Mouse (Mus musculus) T-helper 17 cell (primary cell): ENCODE data around the gene Nle1.
"Not testable (repeated sequence)": the region's sequence is repeated elsewhere in the genome, so short reads cannot be mapped to it uniquely, and the experiment has no call there.

Experiments
- in situ Hi-C, 2 experiments: fragments of 300-600 bp; cut with MboI, MseI; formaldehyde crosslinking; loops; 1 replicate in 1 of 2; 2 replicates in 1 of 2; pipeline ENCODE4 v1.15.1; 2025; ENCODE audit warnings: high pct_unique_total_duplicates in 2 of 2

Nle1 gene

GRCm38 (mm10) chr11:82907651-82908607, at the start of gene Nle1:
Gene Nle1 (minus strand): TSS chr11:82908411.
- in situ Hi-C loops = no loop called here

DNA sequence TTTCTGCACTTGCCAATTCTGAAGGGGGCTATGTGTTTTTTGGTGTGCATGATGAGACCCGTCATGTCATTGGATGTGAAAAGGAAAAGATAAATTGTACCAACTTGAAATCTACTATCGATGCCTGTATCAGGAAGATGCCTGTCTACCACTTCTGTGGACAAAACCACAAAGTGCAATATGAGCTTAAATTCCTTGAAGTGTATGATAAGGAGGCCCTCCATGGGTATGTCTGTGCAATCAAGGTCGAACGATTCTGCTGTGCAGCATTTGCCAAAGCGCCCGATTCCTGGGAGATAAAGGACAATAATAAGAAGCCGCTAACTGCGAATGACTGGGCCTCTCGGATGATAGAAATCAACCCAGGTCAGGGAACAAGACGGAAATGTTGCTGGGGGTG, 48.7 kb upstream of the Nle1 start:
- in situ Hi-C loops = no loop called here

DNA sequence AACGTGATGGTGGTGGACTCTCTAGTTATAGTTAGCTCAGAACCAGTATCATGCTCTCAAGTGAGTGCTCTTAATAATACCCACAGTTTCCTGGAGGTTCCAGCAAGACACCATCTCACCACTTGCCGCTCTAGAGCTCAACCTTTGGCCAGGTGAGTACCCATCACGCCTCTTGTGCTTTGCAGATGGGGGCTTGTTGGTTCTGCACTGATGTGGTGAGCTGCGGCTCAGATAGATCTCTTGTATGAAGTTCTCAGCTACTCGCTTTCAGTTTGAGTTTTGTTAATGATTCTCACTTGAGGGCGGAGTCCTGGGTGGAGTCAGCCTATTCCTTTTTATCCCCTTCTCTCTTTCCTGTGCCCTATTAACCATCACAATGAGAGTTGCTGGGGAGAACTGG, 46.4 kb upstream of the Nle1 start:
- in situ Hi-C loops = no loop called here

DNA sequence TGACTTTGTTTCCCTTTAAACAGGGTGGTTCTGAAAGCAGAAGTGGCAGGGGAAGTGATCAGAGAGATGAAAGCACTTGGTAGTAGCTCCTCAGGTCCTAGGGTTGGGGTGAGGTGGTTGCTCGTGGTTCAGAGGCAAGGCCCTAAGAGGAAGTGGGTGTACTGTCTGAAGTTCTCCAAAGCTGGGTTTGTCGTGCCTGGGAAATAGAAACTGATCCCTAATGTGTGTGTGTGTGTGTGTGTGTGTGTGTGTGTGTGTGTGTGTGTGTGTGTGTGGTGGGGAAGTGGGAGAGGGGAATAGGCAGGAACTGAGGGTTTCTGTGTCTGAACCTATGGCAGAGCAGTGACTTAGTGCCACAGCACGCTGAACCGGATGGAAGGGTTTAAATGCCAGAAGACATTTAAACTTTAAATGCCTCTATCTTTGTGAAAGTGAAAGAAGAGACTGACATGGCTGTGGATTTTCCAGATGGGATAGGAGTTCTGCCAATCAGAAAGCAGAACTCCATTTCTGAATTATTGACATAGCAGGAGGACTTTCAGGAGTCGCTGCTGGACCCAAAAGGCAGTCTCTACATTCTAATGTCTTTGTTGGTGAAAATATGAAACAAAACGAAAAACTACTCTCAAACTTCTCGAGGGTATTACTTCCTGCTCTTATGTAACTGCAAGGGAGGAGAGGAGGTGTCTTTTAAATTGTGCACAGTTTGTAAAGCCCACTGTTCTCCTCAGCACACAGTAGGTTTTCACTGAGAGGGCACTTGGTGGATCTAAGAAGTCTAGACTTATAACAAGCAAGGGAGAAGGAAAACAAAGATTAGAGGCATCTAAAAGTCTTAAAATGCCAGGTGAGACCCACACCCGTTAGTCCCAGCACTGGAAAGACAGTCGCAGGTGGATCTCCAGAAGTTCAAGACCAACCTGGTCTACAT, 44.7 kb upstream of the Nle1 start:
- in situ Hi-C loops = no loop called here

GRCm38 (mm10) chr11:82951865-82952611, 43.8 kb upstream of the Nle1 start:
- in situ Hi-C loops = no loop called here

GRCm38 (mm10) chr11:82950736-82951481, 42.7 kb upstream of the Nle1 start, which contains the start of gene Slfn5:
Gene Slfn5 (plus strand): TSS chr11:82951349.
- in situ Hi-C loops = no loop called here

GRCm38 (mm10) chr11:82949036-82949435, 40.8 kb upstream of the Nle1 start:
- in situ Hi-C loops = no loop called here

GRCm38 (mm10) chr11:82947457-82947856, 39.2 kb upstream of the Nle1 start:
- in situ Hi-C loops = no loop called here

- in situ Hi-C loops = no loop called here
These were observed 37.4 kb upstream of the Nle1 start for GRCm38 (mm10) chr11:82945636-82946035.

DNA sequence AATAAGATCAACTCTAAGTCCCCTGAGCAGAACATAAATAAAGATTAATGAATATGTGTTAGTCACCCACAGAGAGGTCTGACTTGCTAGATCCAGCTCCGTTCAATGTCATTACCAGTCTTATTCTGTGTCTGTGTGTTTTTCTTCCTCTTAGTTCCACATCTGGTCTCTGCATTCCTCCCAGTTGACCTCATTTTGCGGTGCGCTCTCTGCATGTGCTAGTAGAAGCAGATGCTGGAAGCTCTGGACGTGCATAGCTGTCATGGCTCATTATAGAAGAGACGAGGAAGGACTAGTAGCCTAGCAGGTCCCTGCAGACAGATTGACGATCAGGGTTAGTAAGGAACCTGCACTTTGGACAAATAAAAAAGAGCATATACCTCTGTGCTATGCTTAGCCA, 35.1 kb upstream of the Nle1 start:
- in situ Hi-C loops = no loop called here

DNA sequence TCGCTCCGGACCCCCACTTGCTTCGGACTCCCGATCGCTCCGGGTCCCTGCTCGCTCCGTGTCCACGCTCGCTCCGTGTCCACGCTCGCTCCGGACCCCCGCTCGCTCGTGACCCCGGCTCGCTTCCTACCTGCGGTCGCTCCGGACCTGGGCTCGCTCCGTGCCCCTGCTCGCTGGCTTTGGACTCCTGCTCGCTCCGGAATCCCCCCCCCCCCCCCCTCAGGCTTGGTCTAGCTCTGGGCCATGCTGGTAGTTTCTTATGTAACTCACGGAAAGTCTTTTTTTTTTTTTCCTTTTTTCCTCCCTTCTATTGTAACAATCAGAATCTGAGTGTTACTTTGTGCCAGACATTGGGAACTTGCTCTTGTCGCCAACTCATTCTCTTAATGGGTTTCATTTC, 25.0 kb upstream of the Nle1 start:
- in situ Hi-C loops = no loop called here

DNA sequence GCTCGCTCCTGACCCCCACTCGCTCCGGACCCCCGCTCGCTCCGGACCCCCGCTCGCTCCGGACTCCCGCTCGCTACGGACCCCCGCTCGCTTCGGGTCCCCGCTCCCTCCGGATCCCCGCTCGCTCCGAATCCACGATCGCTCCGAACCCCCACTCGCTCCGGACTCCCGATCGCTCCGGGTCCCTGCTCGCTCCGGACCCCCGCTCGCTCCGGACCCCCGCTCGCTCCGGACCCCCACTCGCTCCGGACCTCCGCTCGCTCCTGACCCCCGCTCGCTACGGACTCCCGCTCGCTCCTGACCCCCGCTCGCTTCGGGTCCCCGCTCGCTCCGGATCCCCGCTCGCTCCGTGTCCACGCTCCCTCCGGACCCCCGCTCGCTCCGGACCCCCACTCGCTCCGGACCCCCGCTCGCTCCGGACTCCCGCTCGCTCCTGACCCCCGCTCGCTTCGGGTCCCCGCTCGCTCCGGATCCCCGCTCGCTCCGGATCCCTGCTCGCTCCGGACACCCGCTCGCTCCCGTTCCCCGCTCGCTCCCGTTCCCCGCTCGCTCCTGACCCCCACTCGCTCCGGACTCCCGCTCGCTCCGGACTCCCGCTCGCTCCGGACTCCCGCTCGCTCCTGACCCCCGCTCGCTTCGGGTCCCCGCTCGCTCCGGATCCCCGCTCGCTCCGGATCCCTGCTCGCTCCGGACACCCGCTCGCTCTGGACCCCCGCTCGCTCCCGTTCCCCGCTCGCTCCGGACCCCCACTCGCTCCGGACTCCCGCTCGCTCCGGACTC, 23.6 kb upstream of the Nle1 start:
- in situ Hi-C loops = not testable (repeated sequence)

DNA sequence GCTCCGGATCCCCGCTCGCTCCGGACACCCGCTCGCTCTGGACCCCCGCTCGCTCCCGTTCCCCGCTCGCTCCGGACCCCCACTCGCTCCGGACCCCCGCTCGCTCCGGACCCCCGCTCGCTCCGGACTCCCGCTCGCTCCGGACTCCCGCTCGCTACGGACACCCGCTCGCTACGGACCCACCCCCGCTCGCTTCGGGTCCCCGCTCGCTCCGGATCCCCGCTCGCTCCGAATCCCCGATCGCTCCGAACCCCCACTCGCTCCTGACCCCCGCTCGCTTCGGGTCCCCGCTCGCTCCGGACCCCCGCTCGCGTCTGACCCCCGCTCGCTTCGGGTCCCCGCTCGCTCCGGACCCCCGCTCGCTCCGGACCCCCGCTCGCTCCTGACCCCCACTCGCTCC, 22.9 kb upstream of the Nle1 start:
- in situ Hi-C loops = not testable (repeated sequence)

DNA sequence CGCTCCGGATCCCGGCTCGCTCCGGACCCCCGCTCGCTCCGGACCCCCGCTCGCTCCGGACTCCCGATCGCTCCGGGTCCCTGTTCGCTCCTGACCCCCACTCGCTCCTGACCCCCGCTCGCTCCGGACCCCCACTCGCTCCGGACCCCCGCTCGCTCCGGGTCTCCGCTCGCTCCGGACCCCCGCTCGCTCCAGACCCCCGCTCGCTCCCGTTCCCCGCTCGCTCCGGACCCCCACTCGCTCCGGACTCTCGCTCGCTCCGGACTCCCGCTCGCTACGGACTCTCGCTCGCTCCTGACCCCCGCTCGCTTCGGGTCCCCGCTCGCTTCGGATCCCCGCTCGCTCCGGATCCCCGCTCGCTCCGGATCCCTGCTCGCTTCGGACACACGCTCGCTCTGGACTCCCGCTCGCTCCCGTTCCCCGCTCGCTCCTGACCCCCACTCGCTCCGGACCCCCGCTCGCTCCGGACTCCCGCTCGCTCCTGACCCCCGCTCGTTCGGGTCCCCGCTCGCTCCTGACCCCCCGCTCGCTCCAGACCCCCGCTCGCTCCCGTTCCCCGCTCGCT, 22.3 kb upstream of the Nle1 start:
- in situ Hi-C loops = not testable (repeated sequence)

DNA sequence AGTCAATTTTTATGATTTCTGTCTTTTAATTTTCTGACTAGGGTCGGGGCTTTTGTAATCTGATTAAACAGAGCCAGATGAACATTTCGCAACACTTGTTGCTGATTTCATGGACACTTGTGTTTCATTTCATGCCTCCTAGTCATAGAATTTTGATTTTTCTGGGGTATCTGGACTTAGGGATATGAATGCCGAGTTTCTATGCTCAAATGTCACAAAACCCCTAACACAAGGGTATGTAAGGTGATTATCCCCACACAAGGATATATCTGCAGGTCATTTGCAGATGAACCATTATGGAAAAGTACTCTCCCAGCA, 21.4 kb upstream of the Nle1 start:
- in situ Hi-C loops = loop anchor here in 1 of 2 experiments (10.0 kb wide), 1 partner anchor 495 kb away; the partner anchor contains the start of gene Gas2l2

DNA sequence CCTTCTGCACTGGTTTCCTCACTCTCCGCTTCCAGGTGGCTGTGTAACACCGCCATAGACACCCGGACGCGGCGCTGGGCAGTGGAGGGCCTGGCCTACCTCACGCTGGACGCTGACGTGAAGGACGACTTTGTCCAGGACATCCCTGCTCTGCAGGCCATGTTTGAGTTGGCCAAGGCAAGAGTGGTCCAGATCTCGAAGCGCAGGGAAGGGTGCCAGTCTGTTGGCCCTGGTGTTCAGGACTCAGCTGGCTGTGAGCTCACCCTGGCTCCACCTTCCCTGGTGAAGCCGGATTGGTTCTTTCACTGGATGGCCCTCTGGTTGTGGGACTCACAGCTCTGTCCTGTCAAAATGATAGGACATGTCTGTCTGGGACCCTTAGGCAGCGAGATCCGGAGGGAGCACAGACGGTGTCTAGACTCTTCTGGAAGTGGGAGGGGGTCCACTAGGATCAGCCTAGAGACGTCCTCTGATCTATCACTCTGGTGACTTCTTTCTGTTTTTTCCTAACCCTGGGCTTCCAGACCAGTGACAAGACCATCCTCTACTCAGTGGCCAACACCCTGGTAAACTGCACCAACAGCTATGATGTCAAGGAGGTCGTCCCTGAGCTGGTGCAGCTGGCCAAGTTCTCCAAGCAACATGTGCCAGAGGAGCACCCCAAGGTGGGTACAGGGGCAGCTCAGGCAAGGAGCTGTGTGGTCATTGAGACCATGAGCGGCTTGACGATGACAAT, 20.9 kb upstream of the Nle1 start:
- in situ Hi-C loops = loop anchor here in 1 of 2 experiments (10.0 kb wide), 1 partner anchor 496 kb away; the partner anchor contains the start of gene Gas2l2

DNA sequence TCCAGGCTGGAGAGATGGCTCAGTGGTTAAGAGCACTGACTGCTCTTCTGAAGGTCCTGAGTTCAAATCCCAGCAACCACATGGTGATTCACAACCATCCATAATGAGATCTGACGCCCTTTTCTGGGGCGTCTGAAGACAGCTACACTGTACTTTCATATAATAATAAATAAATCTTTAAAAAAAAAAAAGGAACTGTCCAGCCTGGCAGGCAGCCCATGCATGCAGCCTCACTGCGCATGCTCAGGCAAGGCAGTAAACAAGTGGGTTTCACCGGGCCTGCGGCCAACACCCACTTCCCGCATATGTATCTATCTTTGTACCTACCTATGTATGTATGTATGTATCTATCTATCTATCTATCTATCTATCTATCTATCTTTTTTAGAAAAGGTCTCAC, 15.7 kb upstream of the Nle1 start:
- in situ Hi-C loops = loop anchor here in 1 of 2 experiments (10.0 kb wide), 1 partner anchor 501 kb away; the partner anchor contains the start of gene Gas2l2

- in situ Hi-C loops = loop anchor here in 1 of 2 experiments (10.0 kb wide), 1 partner anchor 503 kb away; the partner anchor contains the start of gene Gas2l2
These were observed 13.5 kb upstream of the Nle1 start for GRCm38 (mm10) chr11:82921691-82922090.

- in situ Hi-C loops = loop anchor here in 1 of 2 experiments (10.0 kb wide), 1 partner anchor 504 kb away; the partner anchor contains the start of gene Gas2l2
These were observed 12.6 kb upstream of the Nle1 start for GRCm38 (mm10) chr11:82920768-82921167.
